ENCODE assay signal across 25 mouse cellular contexts in genomic region chr4:58941638-58942037, GRCm38 (mm10). TPM values are rescaled to one million over a fixed set of nuclear protein-coding genes. Genes with fewer than 3 reads are reported as not detected.
"Had no signal": no experiment of that assay in that cellular context is flagged by ENCODE, and none has a peak within 500 bp of the region (broad histone marks: within the 10 kb centered on the region; RNA-seq: fewer than 3 reads in every experiment).

No protein-coding gene starts in this region.

- H3K9ac ChIP-seq: liver, embryonic 14.5 days; lung, embryonic 15.5 days; midbrain, embryonic 13.5 days; midbrain, embryonic 15.5 days; neural tube, embryonic 12.5 days; stomach, embryonic 15.5 days had no signal

- H3K4me2 ChIP-seq: lung, embryonic 15.5 days; midbrain, embryonic 11.5 days; midbrain, embryonic 13.5 days; midbrain, embryonic 15.5 days; neural tube, embryonic 12.5 days; stomach, embryonic 15.5 days had no signal

- ATAC-seq: lung, postnatal 0 days; midbrain, embryonic 13.5 days; midbrain, embryonic 15.5 days had no signal

- H3K36me3 ChIP-seq: lung, embryonic 15.5 days; midbrain, embryonic 13.5 days; midbrain, embryonic 15.5 days; neural tube, embryonic 12.5 days; stomach, embryonic 15.5 days had no signal

- H3K9me3 ChIP-seq: lung, embryonic 15.5 days; megakaryocyte, embryonic 14.5 days; midbrain, embryonic 13.5 days; midbrain, embryonic 15.5 days; neural tube, embryonic 12.5 days; stomach, embryonic 15.5 days had no signal

- H3K4me3 ChIP-seq: lung, embryonic 15.5 days; megakaryocyte, embryonic 14.5 days; midbrain, embryonic 13.5 days; midbrain, embryonic 15.5 days; neural tube, embryonic 12.5 days; stomach, embryonic 15.5 days had no signal

- DNase-seq: lung, adult 2 months; lung, postnatal 14 days; lung, postnatal 36 days; retina, postnatal 1 day; right cerebral cortex, adult 18-20 months; right cerebral cortex, postnatal 25 days; right cerebral cortex, postnatal 4 days; spleen, adult 18-20 months; thymus, adult 2 months; thymus, postnatal 25 days; thymus, postnatal 4 days had no signal

- H3K27ac ChIP-seq: liver, embryonic 14.5 days; lung, embryonic 15.5 days; macrophage; midbrain, embryonic 13.5 days; midbrain, embryonic 15.5 days; neural tube, embryonic 12.5 days; stomach, embryonic 15.5 days; stomach, postnatal 0 days had no signal

- H3K27me3 ChIP-seq: midbrain, embryonic 13.5 days; midbrain, embryonic 15.5 days; stomach, embryonic 15.5 days had no signal

RNA-seq across cellular contexts. Expression of gene Zkscan16, which starts 1.8 kb away (rescaled TPM):
- total RNA-seq: megakaryocyte progenitor cell, adult 5-6 weeks; monocyte, adult 5-6 weeks had no signal
- polyA plus RNA-seq: lung, adult 2 months; lung, postnatal 0 days; macrophage; small intestine, adult 2 months had no signal
